Comparison of ENCODE assay signal across 9 mouse cellular contexts in the genomic region with DNA sequence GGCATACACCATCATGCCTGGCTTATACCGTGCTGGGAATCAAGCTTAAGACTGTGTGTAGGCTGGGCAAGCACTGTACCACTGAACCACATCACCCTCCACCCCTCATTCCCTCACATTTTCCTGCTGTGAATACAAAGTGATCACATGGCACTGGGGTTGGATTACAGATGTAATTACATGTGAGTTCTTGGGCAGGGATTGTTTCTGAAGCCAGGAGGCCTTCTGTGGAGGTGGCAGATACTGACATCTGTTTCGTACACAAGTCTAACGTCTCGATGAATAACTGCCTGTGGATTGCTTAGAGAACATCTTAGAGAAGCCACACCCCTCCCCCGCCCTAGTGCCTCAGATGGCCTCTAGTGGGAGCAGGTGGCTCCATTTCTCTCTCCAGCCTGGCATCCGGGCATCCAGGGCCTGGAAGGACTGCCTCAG.
DNase-seq lines count a peak whose midpoint lies in the region; ATAC-seq lines count a peak whose summit lies in the region.
"Had no signal": no experiment of that assay in that cellular context is flagged by ENCODE, and none has a peak within 500 bp of the region (broad histone marks: within the 10 kb centered on the region; RNA-seq: fewer than 3 reads in every experiment).

No protein-coding gene starts in this region.

- H3K4me3 ChIP-seq in midbrain, embryonic 14.5 days (replicated peaks; ENCODE audit: low read depth, low read length): no peak overlapping the region
- H3K4me3 ChIP-seq in midbrain, embryonic 11.5 days (ENCODE audit: low read depth, low read length): no peak overlapping the region
- no peak overlapping the region for H3K4me3 ChIP-seq in hindbrain, embryonic 15.5 days
- H3K4me3 ChIP-seq: liver, embryonic 13.5 days had no signal

- no peaks in the 10 kb centered on the region for H3K4me1 ChIP-seq in midbrain, embryonic 14.5 days (ENCODE audit: control insufficient read depth, insufficient read depth, low read length)
- H3K4me1 ChIP-seq in midbrain, embryonic 11.5 days (ENCODE audit: control insufficient read depth, insufficient read depth, low read length): 0 out of 2 replicates have a peak, but pooled peaks cover under 1% of the 10 kb centered on the region
- no peaks in the 10 kb centered on the region for H3K4me1 ChIP-seq in hindbrain, embryonic 15.5 days (replicated peaks)

- peak; percentile 57 for DNase-seq in adrenal gland, adult 2 months
- no peak for DNase-seq in adrenal gland, adult 8-10 months
- peak; percentile 71 for DNase-seq in midbrain, embryonic 14.5 days
- DNase-seq in midbrain, embryonic 11.5 days (ENCODE audit: low spot score, missing footprints): no peak
- DNase-seq in cerebellum, postnatal 36 days: peak; percentile 73 to 78
- peak; percentile 77 for DNase-seq in lung, postnatal 10 days
- DNase-seq: liver, embryonic 13.5 days had no signal

- no peaks in the 10 kb centered on the region for H3K9me3 ChIP-seq in midbrain, embryonic 14.5 days (ENCODE audit: control insufficient read depth, low read length)
- no peaks in the 10 kb centered on the region for H3K9me3 ChIP-seq in midbrain, embryonic 11.5 days (ENCODE audit: control insufficient read depth, low read length)
- H3K9me3 ChIP-seq in hindbrain, embryonic 15.5 days: no peaks in the 10 kb centered on the region
- H3K9me3 ChIP-seq: liver, embryonic 13.5 days had no signal

- no peaks in the 10 kb centered on the region for H3K27me3 ChIP-seq in midbrain, embryonic 14.5 days (ENCODE audit: control insufficient read depth, insufficient read depth, low read length)
- H3K27me3 ChIP-seq in midbrain, embryonic 11.5 days (ENCODE audit: control insufficient read depth, insufficient read depth, low read length): no peaks in the 10 kb centered on the region
- no peaks in the 10 kb centered on the region for H3K27me3 ChIP-seq in hindbrain, embryonic 15.5 days
- H3K27me3 ChIP-seq: liver, embryonic 13.5 days had no signal

- no peaks in the 10 kb centered on the region for H3K36me3 ChIP-seq in midbrain, embryonic 14.5 days (ENCODE audit: control insufficient read depth, insufficient read depth, low read length)
- no peaks in the 10 kb centered on the region; the same call in 1 of the 2 replicates for H3K36me3 ChIP-seq in midbrain, embryonic 11.5 days (ENCODE audit: control insufficient read depth, insufficient read depth, low read length)
- H3K36me3 ChIP-seq in hindbrain, embryonic 15.5 days: no peaks in the 10 kb centered on the region
- H3K36me3 ChIP-seq: liver, embryonic 13.5 days had no signal

- no peak overlapping the region for H3K4me2 ChIP-seq in midbrain, embryonic 14.5 days (ENCODE audit: low read length)
- no peak overlapping the region for H3K4me2 ChIP-seq in midbrain, embryonic 11.5 days
- H3K4me2 ChIP-seq in hindbrain, embryonic 15.5 days: no peak overlapping the region
- H3K4me2 ChIP-seq: liver, embryonic 13.5 days had no signal

- H3K27ac ChIP-seq in midbrain, embryonic 14.5 days (replicated peaks; ENCODE audit: low read depth, low read length): no peak overlapping the region
- H3K27ac ChIP-seq in midbrain, embryonic 11.5 days (ENCODE audit: low read depth, low read length): no peak overlapping the region
- no peak overlapping the region for H3K27ac ChIP-seq in hindbrain, embryonic 15.5 days (replicated peaks)
- H3K27ac ChIP-seq: liver, embryonic 13.5 days had no signal

- 58% methylated on average over 6 of the region's 6 CpGs for WGBS in midbrain, embryonic 14.5 days
- WGBS in midbrain, embryonic 11.5 days: 73% methylated on average over 6 of the region's 6 CpGs
- 50% methylated on average over 6 of the region's 6 CpGs for WGBS in hindbrain, embryonic 15.5 days

- H3K9ac ChIP-seq in midbrain, embryonic 14.5 days (replicated peaks; ENCODE audit: low read length): no peak overlapping the region
- no peak overlapping the region for H3K9ac ChIP-seq in midbrain, embryonic 11.5 days (ENCODE audit: low read length)
- no peak overlapping the region for H3K9ac ChIP-seq in hindbrain, embryonic 15.5 days
- H3K9ac ChIP-seq: liver, embryonic 13.5 days had no signal

- ATAC-seq in midbrain, embryonic 14.5 days (ENCODE audit: low FRiP score, low TSS enrichment): peak; percentile 33; the same call in 1 of the 2 replicates
- no peak for ATAC-seq in midbrain, embryonic 11.5 days (ENCODE audit: low FRiP score)
- ATAC-seq in hindbrain, embryonic 15.5 days (ENCODE audit: low FRiP score, low read depth): peak; percentile 19; the same call in 1 of the 2 replicates
- ATAC-seq in megakaryocyte, adult 5-6 weeks (ENCODE audit: poor library complexity, severe bottlenecking): no peak

Comparison
In these comparisons a context has a peak if more than half of its experiments do, and no peak if none do; other contexts are left out.
1. DNase-seq: peak in adrenal gland, adult 2 months (single experiment), midbrain, embryonic 14.5 days (single experiment), cerebellum, postnatal 36 days (2 of 2) and lung, postnatal 10 days (single experiment); none in adrenal gland, adult 8-10 months (single experiment) and midbrain, embryonic 11.5 days (single experiment).
2. ATAC-seq: peak in midbrain, embryonic 14.5 days (single experiment) and hindbrain, embryonic 15.5 days (single experiment); none in midbrain, embryonic 11.5 days (single experiment) and megakaryocyte, adult 5-6 weeks (single experiment).